Mouse (Mus musculus) limb, embryonic 11.5 days (tissue): ENCODE measurements around the gene Tldc2. TPM values are rescaled to one million over a fixed set of nuclear protein-coding genes. Genes with fewer than 3 reads are reported as not detected.

Experiments
- ATAC-seq: fragments of 200-750 bp; cut with Nextera tagmentation; 2 replicates; pipeline ENCODE4 v1.8.0; 2017; ENCODE audit warnings: low read depth; ENCODE audit not compliant: insufficient number of reproducible peaks, low FRiP score, low TSS enrichment
- DNase-seq: peaks from one replicate; pipeline ENCODE4 v3.0.0-alpha.2; 2015; ENCODE audit warnings: low spot score
- H3K27ac ChIP-seq: fragments of 300-500 bp; sonication (generic); replicated peaks from 2 replicates; pipeline ENCODE4 v1.5.1; 2014; ENCODE audit warnings: low read depth, mild to moderate bottlenecking, low read length
- H3K27me3 ChIP-seq: fragments of 300-500 bp; sonication (generic); 2 replicates; pipeline ENCODE4 v1.6.1; 2014; ENCODE audit warnings: mild to moderate bottlenecking, low read length, mixed read lengths; ENCODE audit not compliant: control insufficient read depth, insufficient read depth
- H3K36me3 ChIP-seq: fragments of 300-500 bp; sonication (generic); 2 replicates; pipeline ENCODE4 v1.6.1; 2014; ENCODE audit warnings: mild to moderate bottlenecking, low read length, moderate library complexity, mixed read lengths; ENCODE audit not compliant: control insufficient read depth, insufficient read depth
- H3K4me1 ChIP-seq: fragments of 300-500 bp; sonication (generic); 2 replicates; pipeline ENCODE4 v1.6.1; 2014; ENCODE audit warnings: low read length, mixed read lengths; ENCODE audit not compliant: control insufficient read depth, insufficient read depth
- H3K4me2 ChIP-seq: fragments of 300-500 bp; sonication (generic); 2 replicates; pipeline ENCODE4 v1.6.1; 2014; ENCODE audit warnings: low read depth, mild to moderate bottlenecking, moderate library complexity; ENCODE audit not compliant: severe bottlenecking
- H3K4me3 ChIP-seq: fragments of 300-500 bp; sonication (generic); 2 replicates; pipeline ENCODE4 v1.5.1; 2014; ENCODE audit warnings: low read depth, low read length
- H3K9ac ChIP-seq: fragments of 300-500 bp; sonication (generic); 2 replicates; pipeline ENCODE4 v1.6.1; 2014; ENCODE audit warnings: mild to moderate bottlenecking, low read length
- H3K9me3 ChIP-seq: fragments of 300-500 bp; sonication (generic); 2 replicates; pipeline ENCODE4 v1.6.1; 2016; ENCODE audit warnings: low read length; ENCODE audit not compliant: control insufficient read depth
- WGBS: fragments of 180-500 bp; shearing (Covaris S2); extraction: QIAGEN DNeasy Blood & Tissue Kit; methylation state at CpG from one replicate; pipeline ENCODE4 v1.1.7; 2014; 5-methylcytosine and 5-hydroxymethylcytosine counted together
- polyA plus RNA-seq: library from polyadenylated mRNA; unstranded; fragments of >200 nt; fragmentation: Nextera tagmentation; extraction: Ambion mirVana; gene quantifications from 2 replicates; pipeline ENCODE4 v1.2.1, GENCODE M21; 2014

Gene Tldc2
- polyA plus RNA-seq, 1 experiment from 2014 or later: not detected

DNA sequence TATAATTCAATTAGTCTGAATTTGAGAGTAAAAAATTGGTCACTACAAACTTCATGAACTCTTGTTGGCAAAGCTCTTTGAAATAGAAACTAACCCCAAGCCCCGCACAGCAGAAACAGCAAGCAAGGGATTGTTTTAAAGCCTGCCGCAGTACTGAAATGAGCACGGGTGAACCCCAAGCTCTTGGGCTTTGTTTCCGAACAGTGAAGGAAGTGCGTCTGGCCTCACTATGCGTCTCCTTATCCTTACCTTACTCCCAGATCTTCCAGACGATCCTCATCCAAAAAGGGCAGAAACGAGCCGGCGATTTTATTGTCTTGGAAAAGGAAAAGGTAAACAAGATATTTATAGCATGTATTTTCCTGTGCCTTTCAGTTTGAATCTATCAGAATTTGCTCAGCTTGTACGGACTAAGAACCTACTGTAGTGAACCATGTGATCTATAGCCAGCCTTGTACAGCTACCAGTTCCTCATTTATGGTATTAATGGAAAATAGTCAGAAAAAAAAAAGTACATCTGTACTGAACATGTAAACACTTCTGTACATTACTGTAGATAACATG lies 42.8 kb downstream of the Tldc2 start:
- H3K9ac ChIP-seq: no peak overlapping the region
- H3K9me3 ChIP-seq: no peaks in the 10 kb centered on the region

DNA sequence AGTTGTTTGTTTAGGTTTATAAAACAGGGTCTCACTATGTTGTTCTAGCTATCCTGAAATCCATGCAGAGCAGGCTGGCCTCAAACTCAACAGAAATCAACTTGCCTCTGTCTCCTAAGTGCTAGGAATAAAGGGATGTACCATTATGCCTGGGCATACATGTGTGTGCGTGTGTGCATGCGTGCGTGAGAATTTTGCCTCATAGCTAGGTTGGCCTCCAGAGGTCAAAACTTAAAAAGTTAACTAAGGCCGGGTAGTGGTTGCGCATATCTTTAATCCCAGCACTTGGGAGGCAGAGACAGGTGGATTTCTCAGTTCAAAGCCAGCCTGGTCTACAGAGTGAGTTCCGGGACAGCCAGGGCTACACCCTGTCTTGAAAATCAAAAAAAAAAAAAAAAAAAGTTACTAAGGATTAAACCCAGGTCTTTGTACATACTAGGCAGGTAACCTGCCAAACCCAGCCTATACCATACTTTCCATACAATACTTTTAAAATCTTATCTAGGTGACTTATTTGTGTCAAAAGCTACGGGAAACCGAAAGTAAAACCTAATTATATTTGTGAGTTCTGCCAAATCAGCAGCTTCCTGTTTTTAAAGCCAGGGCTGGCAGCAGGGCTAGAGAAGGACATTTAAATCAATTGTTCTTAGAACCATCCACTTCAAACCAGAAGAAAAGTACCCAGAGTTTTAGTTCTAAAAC lies 44.1 kb downstream of the Tldc2 start:
- Histone ChIP-seq H3K27ac (no peak overlapping the region), H3K9ac (no peak overlapping the region), H3K36me3 (no peaks in the 10 kb centered on the region), H3K9me3 (no peaks in the 10 kb centered on the region), H3K4me2 (no peak overlapping the region), H3K4me3 (no peak overlapping the region), H3K27me3 (no peaks in the 10 kb centered on the region), H3K4me1 (no peaks in the 10 kb centered on the region)
- DNase-seq (no peak), ATAC-seq (no peak)
- WGBS: 88% methylated on average over 8 of the region's 8 CpGs

More for the DNA sequence above, 42.8 kb downstream of the Tldc2 start:
- H3K27me3 ChIP-seq: no peaks in the 10 kb centered on the region
- ATAC-seq (no peak), DNase-seq (no peak)
- peaks cover 2% of the 10 kb centered on the region; the same call in 1 of the 2 replicates for H3K36me3 ChIP-seq
- H3K4me2 ChIP-seq: no peak overlapping the region
- no peak overlapping the region for H3K27ac ChIP-seq
- 85% methylated on average over 11 of the region's 11 CpGs for WGBS
- H3K4me3 ChIP-seq: no peak overlapping the region
- H3K4me1 ChIP-seq: no peaks in the 10 kb centered on the region

DNA sequence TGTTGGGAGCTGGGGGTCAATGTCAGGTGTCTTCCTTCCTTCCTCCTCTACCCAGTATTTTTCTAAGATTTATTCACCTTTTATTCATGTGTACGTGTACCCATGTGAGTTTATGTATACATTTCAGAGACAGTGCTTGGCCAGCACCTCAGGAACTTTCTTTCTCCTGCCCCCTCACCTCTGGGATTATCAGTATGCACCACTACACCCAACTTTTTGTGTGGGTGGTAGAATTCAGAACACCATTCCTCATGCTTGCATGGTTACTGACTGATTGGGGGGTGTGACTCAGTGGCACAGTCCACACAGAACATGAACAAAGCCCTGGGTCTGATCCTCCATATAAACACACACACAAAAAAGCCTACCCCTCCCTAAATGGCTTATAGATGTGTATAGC lies 45.2 kb downstream of the Tldc2 start:
- H3K4me2 ChIP-seq: no peak overlapping the region
- H3K4me1 ChIP-seq: no peaks in the 10 kb centered on the region
- no peak overlapping the region for H3K4me3 ChIP-seq
- 84% methylated on average over 1 of the region's 1 CpGs for WGBS
- H3K27me3 ChIP-seq: no peaks in the 10 kb centered on the region
- ATAC-seq (no peak), DNase-seq (no peak)
- H3K9me3 ChIP-seq: no peaks in the 10 kb centered on the region
- no peaks in the 10 kb centered on the region for H3K36me3 ChIP-seq
- no peak overlapping the region for H3K9ac ChIP-seq
- H3K27ac ChIP-seq: no peak overlapping the region

DNA sequence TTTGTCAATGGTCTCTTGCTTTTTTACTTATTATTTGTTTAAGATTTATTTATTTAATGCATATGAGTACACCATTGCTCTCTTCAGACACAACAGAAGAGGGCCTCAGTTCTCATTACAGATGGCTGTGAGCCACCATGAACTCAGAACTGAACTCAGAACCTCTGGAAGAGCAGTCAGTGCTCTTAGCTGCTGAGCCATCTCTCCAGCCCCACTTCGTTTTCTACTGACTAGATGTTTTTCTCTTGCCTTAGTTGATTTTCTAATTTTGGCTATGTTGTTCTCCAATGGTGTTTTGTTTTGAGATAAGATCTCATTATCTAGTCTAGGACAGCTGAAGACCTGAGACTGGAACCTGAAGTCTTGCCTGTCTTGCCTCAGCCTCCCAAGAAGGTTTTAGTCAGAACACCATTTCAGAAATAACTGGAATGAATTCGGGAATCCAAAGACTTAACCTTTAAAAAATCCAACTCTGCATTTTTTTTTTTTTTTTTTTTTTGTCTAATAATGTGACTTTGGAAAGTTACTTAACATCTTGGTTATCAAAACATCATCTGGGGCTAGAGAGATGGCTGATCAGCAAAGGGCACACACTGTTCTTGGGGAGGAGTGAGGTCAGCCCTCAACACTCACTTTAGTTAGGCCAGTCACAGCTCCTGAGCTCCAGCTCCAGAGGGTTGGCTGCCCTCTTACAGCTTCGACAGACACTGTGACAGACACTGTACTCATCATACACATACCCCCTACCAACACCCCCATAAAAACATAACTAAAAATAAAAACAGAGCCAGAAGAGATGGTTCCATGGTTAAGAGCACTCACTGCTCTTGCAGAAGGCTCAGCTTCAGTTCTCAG lies 46.1 kb downstream of the Tldc2 start:
- Histone ChIP-seq H3K27ac (no peak overlapping the region), H3K9ac (no peak overlapping the region), H3K27me3 (no peaks in the 10 kb centered on the region), H3K4me2 (no peak overlapping the region), H3K9me3 (no peaks in the 10 kb centered on the region), H3K4me1 (no peaks in the 10 kb centered on the region), H3K4me3 (no peak overlapping the region), H3K36me3 (no peaks in the 10 kb centered on the region)
- DNase-seq: no peak
- no peak for ATAC-seq
- WGBS: 86% methylated on average over 3 of the region's 3 CpGs

DNA sequence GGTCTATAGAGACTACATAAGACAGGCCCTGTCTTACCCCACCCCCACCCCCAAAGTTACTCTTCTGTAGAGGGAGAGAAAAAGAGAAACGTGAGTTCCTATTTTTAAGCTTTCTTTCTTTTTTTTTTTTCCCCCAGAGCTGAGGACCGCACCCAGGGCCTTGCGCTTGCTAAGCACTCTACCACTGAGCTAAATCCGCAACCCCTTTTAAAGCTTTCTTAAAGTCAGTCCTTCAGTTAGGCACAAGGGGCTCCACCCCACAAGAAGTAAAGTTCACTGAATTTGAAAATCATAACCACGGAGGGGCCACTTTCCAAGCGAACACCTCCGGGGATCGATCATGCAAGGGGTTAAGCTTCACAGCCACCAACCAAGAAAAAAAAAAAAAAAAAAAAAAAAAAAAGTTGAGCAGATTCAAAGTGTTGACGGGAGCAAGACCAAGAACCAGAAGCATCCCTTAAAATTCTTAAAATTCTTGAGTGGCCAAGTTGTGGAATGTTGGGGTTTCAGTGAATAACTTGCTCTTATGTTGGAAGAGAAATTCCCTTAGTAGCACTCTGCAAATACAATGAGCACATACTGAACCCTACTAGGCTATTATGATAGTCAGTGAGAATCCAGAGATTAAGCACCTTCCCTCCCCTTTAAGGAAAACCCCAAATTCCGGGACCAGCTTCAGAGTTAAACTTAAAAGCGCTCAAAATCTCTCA lies 47.1 kb downstream of the Tldc2 start:
- DNase-seq (peak; percentile 25), ATAC-seq (no peak)
- H3K9ac ChIP-seq: peak overlapping the region; percentile 45
- H3K36me3 ChIP-seq: no peaks in the 10 kb centered on the region
- no peaks in the 10 kb centered on the region for H3K9me3 ChIP-seq
- no peaks in the 10 kb centered on the region for H3K27me3 ChIP-seq
- peak overlapping the region; percentile 57 for H3K4me2 ChIP-seq
- 24% methylated on average over 11 of the region's 11 CpGs for WGBS
- H3K4me1 ChIP-seq: no peaks in the 10 kb centered on the region
- H3K4me3 ChIP-seq: peak overlapping the region; percentile 50
- no peak overlapping the region for H3K27ac ChIP-seq

GRCm38 (mm10) chr2:157134479-157134931 lies 47.6 kb downstream of the Tldc2 start:
- Histone ChIP-seq H3K9ac (peak overlapping the region; percentile 45), H3K9me3 (no peaks in the 10 kb centered on the region), H3K4me1 (no peaks in the 10 kb centered on the region), H3K27ac (no peak overlapping the region), H3K4me3 (peak overlapping the region; percentile 50), H3K4me2 (peak overlapping the region; percentile 57), H3K27me3 (no peaks in the 10 kb centered on the region), H3K36me3 (no peaks in the 10 kb centered on the region)
- ATAC-seq (peak; percentile 70; the same call in 1 of the 2 replicates), DNase-seq (no peak)
- under 1% methylated on average over 25 of the region's 25 CpGs for WGBS

DNA sequence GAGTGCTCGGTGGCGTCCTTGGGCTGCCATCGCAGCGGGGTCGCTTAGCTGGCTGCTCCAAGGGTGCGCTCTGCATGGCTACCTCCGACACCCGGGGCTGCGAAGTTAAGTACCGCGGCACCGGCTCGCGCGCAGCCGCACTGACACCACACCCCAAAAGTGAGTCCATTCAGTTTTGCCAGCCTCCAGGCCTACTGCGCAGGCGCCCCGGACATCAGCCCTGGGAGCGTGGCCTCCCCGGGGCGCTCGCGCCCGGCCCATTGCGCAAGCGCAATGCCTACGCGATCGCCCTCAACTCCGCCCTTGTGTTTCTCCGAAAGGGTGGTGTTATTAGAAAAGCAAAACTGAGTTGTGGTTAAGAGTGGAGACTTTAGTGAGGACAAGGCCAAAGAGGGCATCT lies 48.2 kb downstream of the Tldc2 start, which contains the start of gene Samhd1:
TSS of gene Samhd1 (minus strand) at position 252 of the 400 bp plus-strand sequence.
- Histone ChIP-seq H3K9ac (peak within 1 kb of the TSS; percentile 45), H3K9me3 (no peaks in the 10 kb centered on the region), H3K27me3 (no peaks in the 10 kb centered on the region), H3K4me2 (peak within 1 kb of the TSS; percentile 57), H3K4me3 (peak within 1 kb of the TSS; percentile 50), H3K27ac (no peak within 1 kb of the TSS), H3K36me3 (no peaks in the 10 kb centered on the region), H3K4me1 (no peaks in the 10 kb centered on the region)
- under 1% methylated on average over 32 of the region's 32 CpGs for WGBS
- ATAC-seq (peak; percentile 77), DNase-seq (peak; percentile 92)
